Mouse (Mus musculus): Measurements from ENCODE around the gene Gm3633.
"Not testable (repeated sequence)": the region's sequence is repeated elsewhere in the genome, so short reads cannot be mapped to it uniquely, and the experiment has no call there.

Gene Gm3633

GRCm38 (mm10) chr14:42641817-42642216 is at the start of gene Gm3633:
Gene Gm3633 (minus strand): TSS chr14:42641917.
- not testable (repeated sequence) for DNase-seq (ENCODE audit: low spot score in 2 of 2)

- not testable (repeated sequence) for DNase-seq (ENCODE audit: low spot score in 2 of 2)
Observed at GRCm38 (mm10) chr14:42655638-42656037, 13.9 kb upstream of the Gm3633 start, which contains the start of gene Gm10378. Gene Gm10378 (plus strand): TSS chr14:42655938.

GRCm38 (mm10) chr14:42599782-42600181 is 41.9 kb downstream of the Gm3633 start, which contains the start of gene Gm17124:
Gene Gm17124 (minus strand): TSS chr14:42599882.
- DNase-seq (ENCODE audit: low spot score in 2 of 2) = not testable (repeated sequence)

Measured in frontal cortex, postnatal 36 days (tissue).